Mouse (Mus musculus) layer of hippocampus, adult 9-10 months (tissue): Measurements from ENCODE around the gene Ttyh3.

ENCODE experiments used
- DNase-seq: peaks from one replicate; pipeline ENCODE4 v3.0.0; 2022; ENCODE audit warnings: low spot score

Ttyh3 gene

DNA sequence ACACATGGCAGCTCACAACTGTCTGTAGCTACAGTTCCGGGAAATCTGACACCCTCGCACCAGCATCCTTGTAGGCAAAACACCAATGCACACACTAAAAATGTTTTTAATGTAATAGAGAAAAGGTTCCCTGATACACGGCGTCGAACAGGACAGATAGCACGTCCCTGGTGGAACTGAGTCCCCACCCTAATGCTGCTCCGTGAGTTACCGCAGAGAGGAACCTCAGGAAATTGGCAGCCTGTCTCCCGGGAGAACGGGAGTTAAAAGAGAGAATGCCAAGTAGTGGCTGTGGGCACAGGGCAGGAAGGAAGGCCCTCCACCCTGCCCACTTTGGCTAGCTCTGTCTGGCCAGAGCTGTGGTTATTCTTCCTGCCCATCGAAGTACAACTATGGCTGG is 2.4 kb upstream of the Ttyh3 start:
- DNase-seq = no peak

- DNase-seq = no peak
Measured at GRCm38 (mm10) chr5:140649881-140650414, 1.1 kb upstream of the Ttyh3 start.

DNA sequence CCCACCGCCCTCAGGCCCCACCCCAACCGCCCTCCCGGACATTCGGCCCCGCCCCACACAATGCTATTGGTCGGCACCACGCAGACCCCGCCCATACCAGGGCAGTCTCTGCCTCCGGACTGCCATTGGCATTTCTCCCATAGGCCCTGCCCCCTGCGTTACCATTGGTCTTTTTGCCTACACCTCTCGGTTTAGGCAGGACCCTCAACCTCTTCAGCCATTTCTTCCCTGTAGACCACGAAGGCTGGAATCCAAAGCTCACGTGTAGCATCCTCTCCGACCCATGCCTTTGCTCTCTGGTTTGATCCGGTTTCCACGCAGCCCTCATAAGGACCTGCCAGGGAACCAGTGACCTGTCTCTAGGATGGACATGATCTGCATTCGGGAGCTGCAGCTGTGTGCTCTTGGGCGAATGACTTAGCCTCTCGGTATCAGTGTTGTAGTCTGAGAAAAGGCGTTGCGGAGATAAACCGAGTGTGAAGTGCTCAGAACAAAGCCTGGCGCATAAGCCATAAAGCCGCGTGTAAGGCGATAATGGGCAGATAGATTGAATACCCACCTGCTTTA is 353 bp upstream of the Ttyh3 start:
- DNase-seq = peak; percentile 88

DNA sequence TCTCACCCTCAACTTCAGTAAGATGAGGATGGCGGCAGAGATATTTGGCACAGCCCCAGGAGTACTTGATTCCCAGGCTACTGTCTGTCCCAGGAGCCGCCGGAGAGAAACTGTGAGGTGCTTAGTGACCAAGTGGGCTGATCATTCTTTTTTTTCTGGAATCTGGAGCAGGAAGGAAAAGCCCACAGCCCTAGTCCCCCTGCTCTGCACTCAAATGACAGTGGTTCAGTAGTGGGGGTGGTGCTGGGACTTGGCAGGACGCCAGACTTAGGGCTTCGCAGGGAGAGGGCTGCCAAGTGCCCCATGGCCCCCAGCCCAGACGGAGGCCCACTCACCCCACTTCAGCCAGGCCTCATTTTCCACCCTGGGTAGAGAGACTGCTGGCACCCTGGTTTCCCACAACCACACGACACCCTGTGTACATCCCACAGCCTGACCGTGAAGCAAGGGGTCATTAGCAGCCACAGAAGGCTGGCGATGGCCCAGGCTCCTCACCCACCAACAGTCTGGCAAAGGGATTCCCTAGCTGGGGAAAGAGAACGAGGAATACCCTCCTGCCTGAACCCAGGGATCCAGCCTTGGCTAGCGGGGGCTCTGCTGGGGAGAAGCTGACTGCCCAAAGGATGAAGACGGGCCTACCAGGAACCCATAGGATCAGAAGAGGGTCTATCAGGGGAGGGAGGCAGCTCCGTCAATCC is 861 bp downstream of the Ttyh3 start:
- no peak for DNase-seq

DNA sequence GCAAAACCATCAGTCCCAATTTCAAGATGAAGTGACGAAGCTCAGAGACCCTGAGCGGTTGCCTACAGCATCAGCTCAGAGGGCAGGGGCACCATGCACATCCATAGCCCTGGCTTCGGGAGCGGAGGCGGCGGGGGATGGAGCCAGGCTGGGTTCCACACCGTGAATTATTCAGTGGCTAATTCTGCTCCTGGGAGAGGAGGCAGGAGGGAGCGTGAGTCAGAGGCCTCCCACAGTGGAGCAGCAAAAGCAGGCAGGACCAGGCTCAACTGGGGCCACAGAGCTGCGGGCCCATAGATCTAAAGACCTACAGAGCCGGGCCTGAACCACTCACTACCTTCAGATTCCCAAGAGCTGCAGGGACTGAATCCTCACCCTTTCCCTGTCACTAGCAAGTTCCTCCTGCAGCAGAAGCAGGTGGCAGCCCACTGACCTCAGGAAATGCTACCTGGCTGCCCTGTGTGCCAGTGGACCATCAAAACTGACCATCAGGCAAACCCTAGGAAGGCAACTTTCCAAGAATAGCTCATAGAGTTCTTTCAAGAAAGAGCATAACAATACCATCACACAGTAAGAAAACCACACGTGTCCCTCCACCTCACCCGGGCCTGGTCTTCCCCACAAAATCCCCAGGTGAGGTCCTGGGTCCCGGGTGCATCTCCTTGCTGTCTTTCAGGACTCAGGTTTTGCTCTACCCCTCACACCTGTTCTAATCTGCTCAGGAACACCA is 1.6 kb downstream of the Ttyh3 start:
- DNase-seq = no peak

DNA sequence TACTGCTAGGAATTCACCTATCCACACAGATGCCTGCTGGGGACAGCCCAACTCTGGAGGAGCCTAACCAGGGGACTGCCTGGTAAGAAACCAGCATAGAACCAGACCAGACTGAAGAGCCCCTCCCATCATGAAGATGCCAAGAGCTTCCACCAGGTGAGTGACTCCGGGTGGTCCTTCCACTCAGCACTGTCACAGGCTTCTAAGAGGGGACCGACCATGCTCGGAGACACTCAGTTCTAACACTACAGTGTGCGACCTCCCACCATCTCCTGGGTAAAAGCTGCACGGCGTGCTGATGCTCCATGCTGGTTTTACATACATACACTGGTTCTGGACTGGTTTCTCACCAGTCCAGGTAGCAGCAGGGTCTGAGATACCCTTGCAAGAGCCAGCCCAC is 2.7 kb downstream of the Ttyh3 start:
- no peak for DNase-seq

GRCm38 (mm10) chr5:140645454-140645853 is 3.4 kb downstream of the Ttyh3 start:
- no peak for DNase-seq

GRCm38 (mm10) chr5:140644702-140645201 is 4.1 kb downstream of the Ttyh3 start:
- no peak for DNase-seq

DNA sequence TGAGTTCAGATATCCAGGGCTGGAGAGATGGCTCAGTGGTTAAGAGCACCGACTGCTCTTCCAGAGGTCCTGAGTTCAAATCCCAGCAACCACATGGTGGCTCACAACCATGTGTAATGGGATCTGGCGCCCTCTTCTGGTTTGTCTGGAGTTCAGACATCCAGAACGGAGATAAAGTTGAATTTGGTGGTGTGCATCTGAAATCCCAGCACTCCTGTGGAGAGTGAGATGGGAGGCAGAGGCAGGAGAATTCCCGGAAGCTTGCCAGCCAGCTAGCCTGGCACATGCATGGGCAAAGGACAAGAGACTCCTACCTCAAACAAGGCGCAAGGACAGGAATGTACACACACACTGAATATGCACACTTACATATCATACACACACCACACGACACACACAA is 4.6 kb downstream of the Ttyh3 start:
- DNase-seq = no peak

GRCm38 (mm10) chr5:140642076-140642475 is 6.8 kb downstream of the Ttyh3 start:
- DNase-seq = no peak

DNA sequence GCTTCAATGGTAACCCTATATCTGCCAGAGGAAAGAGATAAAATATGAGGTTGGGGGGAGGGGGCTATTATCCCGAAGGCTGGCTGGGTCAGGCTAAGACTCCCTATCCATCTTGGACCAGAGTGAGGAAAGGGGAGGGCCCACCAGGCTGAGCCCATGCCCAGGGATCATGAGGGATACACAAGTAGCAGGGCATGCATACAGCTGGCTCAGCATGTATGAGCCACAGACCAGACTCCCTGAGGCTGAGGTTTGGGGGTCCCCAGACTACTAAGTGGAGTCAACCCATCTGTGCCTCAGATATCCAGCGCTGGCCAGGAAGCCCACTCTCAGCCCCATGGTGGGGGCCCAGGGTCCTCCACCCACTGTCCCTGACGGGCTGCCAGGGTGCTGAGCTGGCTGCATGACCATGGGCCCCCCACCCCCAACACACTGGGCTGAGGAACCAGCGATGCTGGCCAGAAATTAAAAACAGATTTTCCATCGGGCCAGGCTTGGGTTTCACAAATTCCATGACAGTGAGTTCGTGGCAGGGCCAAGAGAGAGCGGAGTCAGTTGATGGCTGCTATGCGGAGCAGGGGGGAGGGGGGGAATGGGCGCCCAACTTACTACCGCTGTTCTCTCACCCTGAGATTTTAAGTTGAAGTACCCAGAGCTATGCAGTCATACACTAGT is 7.4 kb downstream of the Ttyh3 start:
- no peak for DNase-seq

DNA sequence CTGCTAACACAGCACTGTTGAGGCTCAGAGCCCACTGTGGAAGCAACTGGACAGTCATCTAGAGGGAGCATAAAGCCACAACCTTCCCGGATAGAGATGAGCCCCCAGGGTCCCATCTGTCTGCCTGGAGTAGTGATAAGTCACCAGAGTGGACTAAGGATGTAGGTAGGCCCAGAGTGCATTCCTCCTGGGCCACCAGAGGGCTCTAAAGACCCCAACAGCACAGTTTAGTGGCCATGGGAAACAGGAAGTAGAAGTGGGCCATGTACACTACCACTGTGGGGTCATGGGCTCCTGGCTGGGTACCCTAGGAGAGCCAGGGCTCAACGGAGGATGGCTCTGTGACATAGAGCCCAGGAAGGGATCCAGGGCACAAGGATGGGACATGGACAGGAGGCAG is 8.0 kb downstream of the Ttyh3 start:
- DNase-seq = no peak

DNA sequence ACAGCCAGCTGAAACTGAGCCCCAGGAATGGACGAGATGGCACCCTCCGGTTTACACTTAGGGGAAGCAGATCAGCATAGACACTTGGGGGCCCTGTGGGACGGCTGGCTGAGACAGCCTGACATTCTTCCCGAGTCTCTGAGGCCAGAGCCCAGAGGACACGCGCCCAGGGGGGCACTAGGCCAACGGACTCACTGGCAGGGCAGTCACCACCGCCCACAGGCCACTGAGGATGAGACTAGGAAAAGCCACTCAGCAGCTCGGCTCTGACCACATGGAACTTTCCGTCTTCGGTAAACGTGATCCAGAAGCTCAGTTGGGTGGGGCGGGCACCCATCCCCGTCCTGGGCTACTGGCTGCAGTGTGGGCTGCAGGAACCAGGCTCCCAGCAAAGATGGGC is 9.0 kb downstream of the Ttyh3 start:
- DNase-seq = no peak

GRCm38 (mm10) chr5:140639312-140639711 is 9.5 kb downstream of the Ttyh3 start:
- no peak for DNase-seq

DNA sequence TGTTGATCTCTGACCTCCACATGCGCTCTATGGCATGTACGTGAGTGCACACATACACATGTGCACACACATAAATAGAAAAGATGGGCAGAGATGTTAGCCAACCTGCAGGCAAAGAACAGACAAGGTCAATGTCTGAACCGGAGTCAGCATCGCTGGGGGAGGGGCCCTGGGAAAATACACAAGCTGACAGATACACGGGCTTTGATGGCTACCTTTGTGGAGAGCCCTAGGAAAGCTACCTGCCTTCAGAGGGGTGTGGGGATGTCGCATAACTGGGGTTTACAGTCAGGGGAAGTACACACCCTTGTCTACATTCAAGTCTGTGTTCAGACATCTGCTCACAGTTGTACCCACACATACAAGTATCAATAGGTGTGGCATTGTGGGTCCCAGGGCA is 10.3 kb downstream of the Ttyh3 start:
- DNase-seq = no peak

- no peak for DNase-seq
Measured at GRCm38 (mm10) chr5:140637989-140638388, 10.8 kb downstream of the Ttyh3 start.

DNA sequence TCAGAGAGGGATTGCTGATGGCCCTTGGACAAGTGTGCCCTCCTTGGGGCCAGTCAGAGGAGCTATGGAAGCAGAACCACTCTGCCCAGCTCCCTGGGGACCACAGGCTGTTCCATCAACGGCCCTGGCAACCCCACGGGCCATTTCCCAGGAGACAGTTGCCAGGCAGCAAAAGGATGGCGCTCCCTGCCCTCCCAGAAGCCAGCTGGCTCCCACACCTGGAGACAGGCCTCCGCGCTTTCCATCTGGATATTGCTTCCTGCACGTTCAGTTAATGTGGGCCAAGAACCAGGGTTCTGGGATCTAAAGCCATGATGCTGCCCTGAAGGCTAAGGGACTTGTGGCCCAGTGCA is 11.8 kb downstream of the Ttyh3 start:
- no peak for DNase-seq

DNA sequence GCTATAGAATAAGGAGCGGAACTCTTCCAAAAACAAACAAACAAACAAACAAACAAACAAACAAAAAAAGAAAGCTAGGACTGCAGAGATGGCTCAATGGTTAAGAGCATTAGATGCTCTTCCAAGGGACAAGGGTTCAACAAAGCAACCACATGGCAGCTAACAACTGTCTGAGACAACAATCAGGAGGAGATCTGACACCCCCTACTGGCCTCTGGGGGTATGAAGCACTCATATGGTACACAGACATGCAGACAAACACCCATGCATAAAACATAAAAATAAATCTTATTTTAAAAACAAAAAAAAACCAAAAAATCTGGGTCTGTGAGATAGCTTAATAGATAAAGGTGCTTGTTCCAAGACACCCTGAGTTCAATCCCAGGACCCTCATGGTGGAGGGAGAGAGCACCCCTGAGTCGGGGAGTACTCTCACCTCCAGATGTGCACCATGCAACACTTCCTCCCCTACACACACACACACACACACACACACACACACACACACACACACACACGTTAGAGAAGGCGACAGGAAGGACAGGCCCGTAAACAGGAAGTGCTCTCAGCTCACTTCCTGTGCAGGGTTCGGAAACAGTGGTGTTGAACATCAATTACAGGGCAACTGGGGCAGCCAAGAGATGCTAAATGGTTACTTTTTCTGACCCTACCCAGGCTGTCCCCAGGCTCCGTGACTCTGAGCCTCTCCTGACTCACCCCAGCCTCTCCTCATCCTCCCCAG is 12.3 kb downstream of the Ttyh3 start:
- no peak for DNase-seq

DNA sequence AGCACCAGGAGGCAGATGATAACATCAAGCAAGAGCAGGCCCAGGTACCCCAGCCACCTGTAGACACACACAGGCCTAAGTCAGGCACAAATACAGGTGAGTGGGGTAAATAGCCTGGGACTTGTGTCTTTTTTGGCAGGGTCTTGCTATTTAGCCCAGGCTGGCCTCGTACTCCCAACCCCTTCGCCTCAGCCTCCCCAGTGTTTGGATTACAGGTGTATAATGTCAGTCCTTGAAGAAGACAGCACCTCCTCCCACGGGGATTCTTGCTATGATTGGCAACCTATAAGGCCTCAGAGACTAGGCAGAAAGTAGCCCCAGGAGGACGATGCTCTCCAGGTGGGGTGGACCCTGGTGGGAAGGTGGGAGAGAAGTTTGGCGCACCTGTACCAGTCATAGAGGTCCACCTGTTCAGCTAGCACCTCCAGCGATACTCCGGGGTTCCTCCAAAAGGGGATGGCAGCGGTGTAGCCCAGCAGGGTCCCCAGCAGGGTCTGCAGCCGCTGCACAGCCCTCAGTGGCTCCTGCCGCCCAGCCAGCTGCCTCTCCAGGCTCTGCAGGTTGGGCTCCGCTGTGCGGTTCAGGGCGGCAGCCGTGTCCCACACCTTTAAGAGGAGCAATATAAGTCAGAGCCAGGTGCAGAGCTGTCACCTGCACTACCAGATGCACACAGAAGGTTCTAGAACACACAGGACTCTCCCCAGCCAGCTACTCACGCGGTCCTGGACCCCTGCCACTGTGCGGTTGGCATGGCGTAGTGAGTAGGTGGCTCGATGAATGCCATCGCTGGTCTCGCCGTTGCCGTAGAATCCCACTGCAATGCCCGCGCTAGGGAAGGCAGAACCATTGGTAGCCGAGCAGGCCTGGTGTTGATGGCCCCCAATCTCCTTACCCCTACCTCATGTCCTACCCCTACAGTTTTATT is 13.8 kb downstream of the Ttyh3 start:
- no peak for DNase-seq

DNA sequence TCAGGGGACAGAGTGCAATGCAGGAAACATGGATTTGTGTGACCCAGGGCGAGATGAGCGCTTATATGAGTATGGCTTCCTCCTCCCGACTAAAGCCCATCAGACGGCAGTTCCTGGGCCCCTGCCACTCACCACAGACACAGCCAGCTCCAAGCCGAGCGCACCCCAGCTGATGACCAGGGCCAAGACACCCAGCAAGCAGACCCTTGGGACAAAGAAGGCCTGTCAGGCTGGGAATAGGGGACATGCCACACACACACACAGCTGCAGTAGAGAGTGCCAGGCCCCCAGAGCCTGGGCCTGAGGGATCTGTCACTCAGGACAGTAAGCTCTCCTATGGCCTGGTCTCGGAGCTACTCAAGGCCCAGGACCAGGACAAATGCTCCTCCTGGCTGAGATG is 15.4 kb downstream of the Ttyh3 start:
- no peak for DNase-seq

DNA sequence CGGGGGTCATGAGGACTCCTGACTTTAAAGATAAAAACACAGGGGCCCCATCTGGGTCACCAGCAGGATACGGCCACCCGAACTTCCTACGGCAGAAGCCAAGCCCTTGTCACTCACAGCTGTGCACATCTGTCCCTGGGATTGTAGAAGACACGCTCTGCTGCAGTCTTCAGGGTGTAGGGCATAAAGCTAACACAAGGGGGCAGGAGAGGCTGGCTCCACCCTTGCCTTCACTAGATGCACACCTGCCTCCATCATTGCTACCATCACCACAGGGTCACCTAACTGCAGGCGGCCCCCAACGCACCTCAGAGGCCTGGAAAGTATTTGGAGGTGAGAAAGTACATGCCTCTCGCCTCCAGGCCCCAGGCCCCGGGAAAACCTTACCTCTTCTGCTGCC is 19.8 kb downstream of the Ttyh3 start:
- no peak for DNase-seq
